In genomic region chr2:27425161-27425611, GRCm38 (mm10) we compare ENCODE assay signal across 8 mouse cellular contexts. TPM values are rescaled to one million over a fixed set of nuclear protein-coding genes. Genes with fewer than 3 reads are reported as not detected.
DNase-seq lines count a peak whose midpoint lies in the region; ATAC-seq and TF ChIP-seq lines count a peak whose summit lies in the region.

No protein-coding gene starts in this region.

- H3K27ac ChIP-seq in thymus, adult 2 months (ENCODE audit: control insufficient read depth, insufficient read depth, low read length) = no peak overlapping the region
- no peak overlapping the region for H3K27ac ChIP-seq in forebrain, embryonic 11.5 days (ENCODE audit: low read depth, low read length)
- H3K27ac ChIP-seq in kidney, adult 2 months (ENCODE audit: insufficient read depth, low read depth, low read length) = no peak overlapping the region
- peak overlapping the region; percentile 87 for H3K27ac ChIP-seq in lung, postnatal 0 days (ENCODE audit: low read length)

- DNase-seq in thymus, adult 2 months = no peak
- DNase-seq in thymus, postnatal 14 days = no peak
- DNase-seq in forebrain, embryonic 11.5 days (ENCODE audit: low spot score) = peak; percentile 70
- peak; percentile 50 for DNase-seq in kidney, adult 2 months
- DNase-seq in lung, postnatal 0 days (ENCODE audit: low spot score) = peak; percentile 74
- DNase-seq in thymus, postnatal 4 days = peak; percentile 43
- DNase-seq in ovary, postnatal 14 days (ENCODE audit: low spot score) = no peak
- DNase-seq in layer of hippocampus, adult 18-20 months (ENCODE audit: low spot score in 2 of 2) = no peak

- no peak for ATAC-seq in forebrain, embryonic 11.5 days (replicated peaks; ENCODE audit: low FRiP score)
- no peak for ATAC-seq in lung, postnatal 0 days

- peak overlapping the region; percentile 99 for H3K4me2 ChIP-seq in forebrain, embryonic 11.5 days (ENCODE audit: low read depth, low read length, severe bottlenecking)
- H3K4me2 ChIP-seq in lung, postnatal 0 days (replicated peaks; ENCODE audit: low read depth, low read length) = peak overlapping the region; percentile 94

- no peaks in the 10 kb centered on the region for H3K9me3 ChIP-seq in forebrain, embryonic 11.5 days (ENCODE audit: control insufficient read depth, low read length)
- H3K9me3 ChIP-seq in lung, postnatal 0 days (ENCODE audit: low read length) = no peaks in the 10 kb centered on the region

- WGBS in thymus, adult 2 months = 45% methylated on average over 20 of the region's 20 CpGs
- WGBS in forebrain, embryonic 11.5 days = under 1% methylated on average over 20 of the region's 20 CpGs
- 20% methylated on average over 20 of the region's 20 CpGs for WGBS in kidney, adult 2 months
- 4% methylated on average over 20 of the region's 20 CpGs for WGBS in lung, postnatal 0 days

- peak overlapping the region; percentile 68 for H3K4me3 ChIP-seq in thymus, adult 2 months (ENCODE audit: control insufficient read depth, insufficient read depth, low read length)
- peak overlapping the region; percentile 70 for H3K4me3 ChIP-seq in forebrain, embryonic 11.5 days (ENCODE audit: low read depth, low read length)
- peak overlapping the region; percentile 63 for H3K4me3 ChIP-seq in kidney, adult 2 months (ENCODE audit: insufficient read depth, low read depth, low read length)
- peak overlapping the region; percentile 71 for H3K4me3 ChIP-seq in lung, postnatal 0 days (ENCODE audit: low read depth, low read length)

- no peaks in the 10 kb centered on the region for H3K36me3 ChIP-seq in thymus, adult 2 months (ENCODE audit: control insufficient read depth, insufficient read depth, low read length)
- no peaks in the 10 kb centered on the region for H3K36me3 ChIP-seq in forebrain, embryonic 11.5 days (ENCODE audit: control insufficient read depth, insufficient read depth, low read length)
- H3K36me3 ChIP-seq in kidney, adult 2 months (ENCODE audit: control insufficient read depth, insufficient read depth, low read length) = no peaks in the 10 kb centered on the region
- no peaks in the 10 kb centered on the region for H3K36me3 ChIP-seq in lung, postnatal 0 days (ENCODE audit: insufficient read depth, low read length)

- no peak for TF ChIP-seq CTCF in thymus, adult 2 months (IDR thresholded peaks at IDR 0.05; ENCODE audit: borderline replicate concordance, control insufficient read depth, extremely low read depth, insufficient read depth, low read length, poor library complexity)
- TF ChIP-seq CTCF in kidney, adult 2 months (conservative IDR thresholded peaks at IDR 0.05; ENCODE audit: insufficient read depth, insufficient read length, low read depth, low read length) = no peak
- TF ChIP-seq CTCF in lung, postnatal 0 days (IDR thresholded peaks at IDR 0.05) = no peak; the same call in 1 of the 2 replicates

- no peak for TF ChIP-seq POLR2A in thymus, adult 2 months (IDR thresholded peaks at IDR 0.05; ENCODE audit: control insufficient read depth, extremely low read depth, insufficient read depth, low read length, poor library complexity)
- TF ChIP-seq POLR2A in kidney, adult 2 months (IDR thresholded peaks at IDR 0.05; ENCODE audit: low read depth, low read length) = no peak

- H3K9ac ChIP-seq in forebrain, embryonic 11.5 days (ENCODE audit: low read length) = peak overlapping the region; percentile 95
- H3K9ac ChIP-seq in lung, postnatal 0 days (replicated peaks; ENCODE audit: low read depth) = peak overlapping the region; percentile 73

- TF ChIP-seq EP300 in lung, postnatal 0 days (IDR thresholded peaks at IDR 0.05) = no peak

- H3K4me1 ChIP-seq in thymus, adult 2 months (replicated peaks; ENCODE audit: control insufficient read depth, insufficient read depth, low read length) = peaks cover 35% of the 10 kb centered on the region
- peaks cover 15% of the 10 kb centered on the region for H3K4me1 ChIP-seq in forebrain, embryonic 11.5 days (replicated peaks; ENCODE audit: control insufficient read depth, insufficient read depth, low read length)
- H3K4me1 ChIP-seq in kidney, adult 2 months (ENCODE audit: control insufficient read depth, insufficient read depth, low read length) = peaks cover 17% of the 10 kb centered on the region; the same call in 1 of the 2 replicates
- H3K4me1 ChIP-seq in lung, postnatal 0 days (ENCODE audit: insufficient read depth, low read depth, low read length) = peaks cover 40% of the 10 kb centered on the region

- H3K27me3 ChIP-seq in thymus, adult 2 months (ENCODE audit: control insufficient read depth, insufficient read depth, low read length) = no peaks in the 10 kb centered on the region
- no peaks in the 10 kb centered on the region for H3K27me3 ChIP-seq in forebrain, embryonic 11.5 days (ENCODE audit: control insufficient read depth, insufficient read depth, low read length)
- H3K27me3 ChIP-seq in kidney, adult 2 months (replicated peaks; ENCODE audit: control insufficient read depth, insufficient read depth, low read length) = no peaks in the 10 kb centered on the region
- no peaks in the 10 kb centered on the region for H3K27me3 ChIP-seq in lung, postnatal 0 days (replicated peaks; ENCODE audit: insufficient read depth, low read length)

RNA-seq across cellular contexts. Expression of gene Vav2, which starts 1.6 kb away (rescaled TPM):
- 48.0 and 50.4 TPM in 2 replicates for polyA plus RNA-seq in thymus, adult 2 months (2012; rRNA removed)
- polyA plus RNA-seq in forebrain, embryonic 11.5 days (2014; fragmentation: Nextera tagmentation; extraction: Ambion mirVana) = 12.7 and 15.7 TPM in 2 replicates
- 28.1 and 30.3 TPM in 2 replicates for polyA plus RNA-seq in kidney, adult 2 months (2012; rRNA removed)
- polyA plus RNA-seq in lung, postnatal 0 days (2015; fragmentation: Nextera tagmentation; extraction: Ambion mirVana) = 11.8 and 12.1 TPM in 2 replicates
- total RNA-seq in layer of hippocampus, adult 18-20 months (2021) = 1 to 10 TPM; 7.8 to 9.2 TPM

RNA-seq across cellular contexts. Expression of gene Brd3os, which starts 16.9 kb away (rescaled TPM):
- polyA plus RNA-seq in thymus, adult 2 months (2012; rRNA removed) = 1.9 and 2.0 TPM in 2 replicates
- polyA plus RNA-seq in forebrain, embryonic 11.5 days (2014; fragmentation: Nextera tagmentation; extraction: Ambion mirVana) = 14.4 and 16.0 TPM in 2 replicates
- polyA plus RNA-seq in kidney, adult 2 months (2012; rRNA removed) = 11.6 and 15.1 TPM in 2 replicates
- 3.4 and 3.8 TPM in 2 replicates for polyA plus RNA-seq in lung, postnatal 0 days (2015; fragmentation: Nextera tagmentation; extraction: Ambion mirVana)
- total RNA-seq in layer of hippocampus, adult 18-20 months (2021) = 10 to 100 TPM; 21.6 to 24.3 TPM

Comparison
In these comparisons a context has a peak if more than half of its experiments do, and no peak if none do; other contexts are left out.
1. DNase-seq: peak in forebrain, embryonic 11.5 days (single experiment), kidney, adult 2 months (single experiment), lung, postnatal 0 days (single experiment) and thymus, postnatal 4 days (single experiment); none in thymus, adult 2 months (single experiment), thymus, postnatal 14 days (single experiment), ovary, postnatal 14 days (single experiment) and layer of hippocampus, adult 18-20 months (0 of 2).
2. Peak in every context shown above with its lines, with median percentiles within 50 percentile points of each other: H3K4me3 ChIP-seq.